Mouse (Mus musculus) thymus, adult 2 months (tissue): ENCODE data around the gene Mical1. TPM values are rescaled to one million over a fixed set of nuclear protein-coding genes. Genes with fewer than 3 reads are reported as not detected.

Source experiments
- DNase-seq: peaks from one replicate; pipeline ENCODE4 v3.0.0; 2021
- H3K27ac ChIP-seq: fragments of 200-500 bp; 2 replicates; pipeline ENCODE4 v1.5.1; 2012; ENCODE audit warnings: low read length, control low read depth; ENCODE audit not compliant: control insufficient read depth, insufficient read depth
- H3K27me3 ChIP-seq: fragments of 200-500 bp; 2 replicates; pipeline ENCODE4 v1.6.1; 2012; ENCODE audit warnings: mild to moderate bottlenecking, low read length, moderate library complexity, mixed read lengths; ENCODE audit not compliant: control insufficient read depth, insufficient read depth
- H3K36me3 ChIP-seq: fragments of 200-500 bp; 2 replicates; pipeline ENCODE4 v1.6.1; 2012; ENCODE audit warnings: mild to moderate bottlenecking, low read length, moderate library complexity; ENCODE audit not compliant: control insufficient read depth, insufficient read depth
- H3K4me1 ChIP-seq: fragments of 200-500 bp; replicated peaks from 2 replicates; pipeline ENCODE4 v1.6.1; 2012; ENCODE audit warnings: low read length; ENCODE audit not compliant: control insufficient read depth, insufficient read depth
- H3K4me3 ChIP-seq: fragments of 200-500 bp; 2 replicates; pipeline ENCODE4 v1.5.1; 2012; ENCODE audit warnings: mild to moderate bottlenecking, low read length, control low read depth, moderate library complexity; ENCODE audit not compliant: control insufficient read depth, insufficient read depth
- CTCF ChIP-seq: fragments of 200-500 bp; IDR thresholded peaks from 2 replicates; pipeline ENCODE4 v1.5.1; 2012; ENCODE audit warnings: mild to moderate bottlenecking, control low read depth, low read length, moderate library complexity, borderline replicate concordance; ENCODE audit not compliant: control insufficient read depth, poor library complexity, insufficient read depth; ENCODE audit errors: extremely low read depth
- POLR2A ChIP-seq: fragments of 200-500 bp; IDR thresholded peaks from 2 replicates; pipeline ENCODE4 v1.6.1; 2012; ENCODE audit warnings: mild to moderate bottlenecking, low read length, control low read depth, moderate library complexity; ENCODE audit not compliant: control insufficient read depth, poor library complexity, insufficient read depth; ENCODE audit errors: extremely low read depth
- WGBS: fragments of 180-500 bp; shearing (Covaris S2); methylation state at CpG from one replicate; pipeline ENCODE4 v1.1.7; 2018; 5-methylcytosine and 5-hydroxymethylcytosine counted together
- polyA plus RNA-seq: library from polyadenylated mRNA; depleted of rRNA; stranded (reverse); fragments of >200 nt; gene quantifications from 2 replicates; pipeline ENCODE4 v1.2.3, GENCODE M21; 2012

Mical1 gene
- polyA plus RNA-seq, 1 experiment: 249 TPM

- peak; percentile 54; the same call in 1 of the 2 replicates for TF ChIP-seq CTCF
- peak; percentile 78 for TF ChIP-seq POLR2A
- DNase-seq: peak; percentile 97
- Histone ChIP-seq H3K27ac (peak within 1 kb of the TSS; percentile 84), H3K27me3 (no peaks in the 10 kb centered on the region), H3K4me1 (peaks cover 21% of the 10 kb centered on the region), H3K4me3 (peak within 1 kb of the TSS; percentile 81), H3K36me3 (no peaks in the 10 kb centered on the region)
- under 1% methylated on average over 49 of the region's 49 CpGs for WGBS
Measured at GRCm38 (mm10) chr10:41450137-41450670, 25.9 kb upstream of the Mical1 start, which contains the start of gene Zbtb24. Gene Zbtb24, plus strand, starts transcription at chr10:41450383.

- WGBS: 53% methylated on average over 18 of the region's 18 CpGs
- peak overlapping the region; percentile 81 for H3K4me3 ChIP-seq
- no peak for TF ChIP-seq CTCF
- no peak for TF ChIP-seq POLR2A
- H3K36me3 ChIP-seq: peaks cover 5% of the 10 kb centered on the region
- H3K4me1 ChIP-seq: peaks cover 21% of the 10 kb centered on the region
- H3K27me3 ChIP-seq: no peaks in the 10 kb centered on the region
- DNase-seq: no peak
- H3K27ac ChIP-seq: no peak overlapping the region
Measured at GRCm38 (mm10) chr10:41450780-41451522, 25.2 kb upstream of the Mical1 start.

GRCm38 (mm10) chr10:41451656-41452055 is 24.5 kb upstream of the Mical1 start:
- no peak for DNase-seq
- no peak for TF ChIP-seq POLR2A
- no peak for TF ChIP-seq CTCF
- H3K4me3 ChIP-seq: no peak overlapping the region
- H3K4me1 ChIP-seq: peaks cover 21% of the 10 kb centered on the region
- H3K27me3 ChIP-seq: no peaks in the 10 kb centered on the region
- peaks cover 12% of the 10 kb centered on the region for H3K36me3 ChIP-seq
- no peak overlapping the region for H3K27ac ChIP-seq
- 97% methylated on average over 9 of the region's 9 CpGs for WGBS

GRCm38 (mm10) chr10:41452791-41453190 is 23.3 kb upstream of the Mical1 start:
- Histone ChIP-seq H3K4me1 (peaks cover 21% of the 10 kb centered on the region), H3K4me3 (no peak overlapping the region), H3K27me3 (no peaks in the 10 kb centered on the region), H3K27ac (no peak overlapping the region), H3K36me3 (peaks cover 14% of the 10 kb centered on the region)
- no peak for TF ChIP-seq POLR2A
- no peak for TF ChIP-seq CTCF
- WGBS: 90% methylated on average over 3 of the region's 3 CpGs
- no peak for DNase-seq

- H3K4me3 ChIP-seq: no peak overlapping the region
- 95% methylated on average over 4 of the region's 4 CpGs for WGBS
- no peak for DNase-seq
- H3K27me3 ChIP-seq: no peaks in the 10 kb centered on the region
- H3K36me3 ChIP-seq: peaks cover 32% of the 10 kb centered on the region
- no peak overlapping the region for H3K27ac ChIP-seq
- TF ChIP-seq CTCF: no peak
- no peak for TF ChIP-seq POLR2A
- H3K4me1 ChIP-seq: no peaks in the 10 kb centered on the region
Measured at GRCm38 (mm10) chr10:41459990-41460389, 16.1 kb upstream of the Mical1 start.

GRCm38 (mm10) chr10:41460501-41460900 is 15.6 kb upstream of the Mical1 start:
- Histone ChIP-seq H3K27ac (no peak overlapping the region), H3K4me1 (no peaks in the 10 kb centered on the region), H3K4me3 (no peak overlapping the region), H3K36me3 (peaks cover 33% of the 10 kb centered on the region), H3K27me3 (no peaks in the 10 kb centered on the region)
- DNase-seq: no peak
- no peak for TF ChIP-seq POLR2A
- no peak for TF ChIP-seq CTCF
- 69% methylated on average over 2 of the region's 2 CpGs for WGBS
